Mouse (Mus musculus) brown adipose tissue, adult 24 weeks (tissue): ENCODE data around the gene 6430571L13Rik. TPM values are rescaled to one million over a fixed set of nuclear protein-coding genes. Genes with fewer than 3 reads are reported as not detected.

Source experiments
- H3K27ac ChIP-seq: fragments of 200-500 bp; replicated peaks from 2 replicates; pipeline ENCODE4 v1.5.1; 2012; ENCODE audit warnings: low read depth, mild to moderate bottlenecking, low read length
- H3K4me1 ChIP-seq: fragments of 200-500 bp; 2 replicates; pipeline ENCODE4 v1.6.1; 2012; ENCODE audit warnings: low read length, mixed read lengths; ENCODE audit not compliant: control insufficient read depth, insufficient read depth, insufficient read length
- H3K4me3 ChIP-seq: fragments of 200-500 bp; 2 replicates; pipeline ENCODE4 v1.5.1; 2012; ENCODE audit warnings: low read depth, mild to moderate bottlenecking, low read length, moderate library complexity; ENCODE audit not compliant: insufficient read depth
- polyA plus RNA-seq: library from polyadenylated mRNA; stranded (reverse); fragments of >200 nt; gene quantifications from 2 replicates; pipeline ENCODE4 v1.2.4, GENCODE M21; 2012; ENCODE audit not compliant: missing spikeins, insufficient read depth, insufficient read length

The 6430571L13Rik gene
- polyA plus RNA-seq, 1 experiment = 8.8 TPM

GRCm38 (mm10) chr9:107343146-107343943 is 2.9 kb downstream of the 6430571L13Rik start:
- peaks cover 4% of the 10 kb centered on the region; the same call in 1 of the 2 replicates for H3K4me1 ChIP-seq
- H3K27ac ChIP-seq = peak overlapping the region; percentile 55
- H3K4me3 ChIP-seq = no peak overlapping the region

GRCm38 (mm10) chr9:107344027-107344426 is 3.6 kb downstream of the 6430571L13Rik start:
- Histone ChIP-seq H3K27ac (peak overlapping the region; percentile 55), H3K4me3 (no peak overlapping the region), H3K4me1 (no peaks in the 10 kb centered on the region)

GRCm38 (mm10) chr9:107346081-107346480 is 5.7 kb downstream of the 6430571L13Rik start:
- no peaks in the 10 kb centered on the region for H3K4me1 ChIP-seq
- H3K4me3 ChIP-seq = no peak overlapping the region
- H3K27ac ChIP-seq = no peak overlapping the region

GRCm38 (mm10) chr9:107347586-107348183 is 7.3 kb downstream of the 6430571L13Rik start:
- no peak overlapping the region for H3K27ac ChIP-seq
- no peak overlapping the region for H3K4me3 ChIP-seq
- no peaks in the 10 kb centered on the region for H3K4me1 ChIP-seq

- Histone ChIP-seq H3K4me1 (no peaks in the 10 kb centered on the region), H3K4me3 (no peak overlapping the region), H3K27ac (no peak overlapping the region)
These were observed 8.9 kb downstream of the 6430571L13Rik start for GRCm38 (mm10) chr9:107349321-107349720.

DNA sequence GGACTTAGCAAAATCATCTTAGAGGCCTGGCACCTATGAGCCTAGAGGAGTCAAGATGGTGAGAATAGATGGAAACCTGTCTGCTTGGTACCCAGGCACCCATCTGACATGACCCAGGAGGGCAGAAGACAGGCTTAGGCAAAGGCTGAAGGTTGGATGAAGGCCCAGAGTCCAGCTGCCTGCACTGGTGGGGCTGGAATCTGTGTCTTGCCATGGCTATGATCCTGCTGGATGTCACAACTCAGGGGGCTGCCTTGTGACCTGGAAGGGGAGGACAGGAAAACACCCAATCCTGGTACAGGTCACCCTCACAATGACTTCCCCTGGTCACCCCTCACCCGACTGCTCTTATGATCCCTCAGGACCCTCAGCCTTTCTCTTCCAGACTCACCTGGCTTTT is 14.4 kb downstream of the 6430571L13Rik start:
- Histone ChIP-seq H3K4me3 (no peak overlapping the region), H3K27ac (no peak overlapping the region), H3K4me1 (no peaks in the 10 kb centered on the region)

DNA sequence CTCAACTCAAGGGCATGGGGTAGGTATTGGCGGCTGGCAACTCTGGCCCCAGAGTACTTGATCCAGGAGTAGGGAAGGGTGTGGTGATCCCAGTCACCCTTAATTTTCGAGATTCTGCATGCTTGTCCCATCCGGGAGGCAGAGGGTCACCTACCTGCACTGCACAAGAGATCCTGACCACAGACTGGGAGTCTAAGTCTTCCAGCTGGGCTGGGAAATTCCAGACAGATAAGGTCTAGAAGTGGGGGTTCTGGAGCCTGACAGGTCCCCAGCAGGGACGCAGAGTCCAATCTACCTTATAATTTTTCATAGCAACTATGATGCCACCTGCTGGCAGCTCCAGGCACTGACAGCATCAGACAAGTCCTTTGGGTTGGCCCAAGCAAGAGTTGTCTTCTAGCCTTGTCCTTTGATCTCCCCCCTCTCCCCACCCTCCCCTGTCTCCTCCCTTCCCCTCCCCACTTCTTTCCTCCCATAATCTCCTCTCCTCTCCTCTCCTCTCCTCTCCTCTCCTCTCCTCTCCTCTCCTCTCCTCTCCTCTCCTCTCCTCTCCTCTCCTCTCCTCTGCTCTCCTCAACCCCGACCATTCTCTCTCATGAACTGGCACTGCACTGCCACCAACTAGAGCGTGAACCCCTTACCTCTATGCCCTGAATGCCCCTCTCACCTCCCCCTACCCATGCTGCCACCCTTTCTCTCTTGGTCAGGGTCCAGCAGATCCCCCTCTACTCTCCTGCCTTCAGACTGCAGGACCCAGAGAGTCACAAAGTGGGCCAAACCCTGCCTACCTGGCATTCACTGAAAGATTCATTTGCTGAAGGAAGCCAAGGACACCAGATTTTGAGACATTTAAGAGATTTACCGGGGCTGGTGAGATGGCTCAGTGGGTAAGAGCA is 15.7 kb downstream of the 6430571L13Rik start:
- no peaks in the 10 kb centered on the region for H3K4me1 ChIP-seq
- no peak overlapping the region for H3K27ac ChIP-seq
- no peak overlapping the region for H3K4me3 ChIP-seq

DNA sequence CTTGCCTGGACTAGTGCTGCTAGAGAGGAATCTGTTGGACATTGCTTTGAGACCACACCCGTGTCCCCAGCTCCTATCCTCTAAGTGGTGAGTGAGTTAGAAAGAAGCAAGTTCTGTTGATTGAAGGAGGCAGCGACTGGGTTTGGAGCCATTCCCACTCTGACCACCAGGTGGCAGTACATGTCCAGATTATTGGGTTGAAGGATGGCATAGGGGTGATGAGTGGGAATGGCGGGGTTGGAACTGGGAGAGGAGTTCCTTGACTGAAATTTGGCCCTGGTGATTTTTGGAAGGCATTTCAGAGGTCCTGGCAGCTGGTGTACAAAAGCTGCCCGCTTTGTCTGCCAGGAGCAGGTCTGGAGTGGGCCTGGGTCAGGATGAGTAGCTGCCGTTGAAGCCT is 17.2 kb downstream of the 6430571L13Rik start:
- Histone ChIP-seq H3K4me1 (no peaks in the 10 kb centered on the region), H3K4me3 (no peak overlapping the region), H3K27ac (no peak overlapping the region)

- Histone ChIP-seq H3K27ac (no peak overlapping the region), H3K4me1 (no peaks in the 10 kb centered on the region), H3K4me3 (no peak overlapping the region)
These were observed 20.6 kb downstream of the 6430571L13Rik start for GRCm38 (mm10) chr9:107360989-107361388.

DNA sequence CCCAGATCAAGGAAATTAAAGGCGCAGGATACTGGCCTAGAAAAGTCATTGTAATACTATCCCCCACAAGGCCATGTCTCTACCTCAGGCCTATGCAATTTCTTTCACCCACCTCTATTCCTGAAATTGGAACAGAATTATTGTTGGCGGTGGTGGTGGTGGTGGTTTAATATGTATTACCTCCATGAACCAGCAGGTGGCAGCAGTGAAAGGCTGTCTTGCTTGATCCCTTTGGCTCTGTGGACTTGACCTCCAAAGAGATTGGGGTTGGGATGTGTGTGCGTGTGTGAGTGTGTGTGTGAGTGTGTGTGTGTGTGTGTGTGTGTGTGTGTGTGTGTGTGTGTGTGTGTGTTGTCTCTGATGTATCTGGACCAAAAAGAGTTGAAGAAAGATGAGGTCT is 26.2 kb downstream of the 6430571L13Rik start:
- no peaks in the 10 kb centered on the region for H3K4me1 ChIP-seq
- no peak overlapping the region for H3K27ac ChIP-seq
- no peak overlapping the region for H3K4me3 ChIP-seq

DNA sequence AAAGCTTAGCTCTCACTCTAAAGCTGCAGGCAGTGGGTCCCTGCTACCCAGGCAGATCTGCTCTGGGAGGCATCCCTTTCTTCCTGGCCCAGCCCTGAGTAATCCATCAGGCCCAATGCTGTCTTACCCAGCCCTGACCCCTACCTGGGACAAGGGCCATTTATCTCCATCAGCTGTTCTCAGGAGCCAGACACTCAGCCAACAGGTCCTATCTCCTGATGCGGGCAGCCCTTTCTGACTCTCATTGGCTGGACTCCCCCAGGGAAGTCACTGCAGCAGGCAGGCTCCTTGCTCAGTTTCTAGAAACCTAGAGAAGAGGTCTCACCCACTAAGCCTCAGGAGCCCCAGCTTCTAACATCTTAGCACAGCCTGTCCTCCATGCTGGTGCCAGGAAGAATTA is 27.9 kb downstream of the 6430571L13Rik start:
- Histone ChIP-seq H3K27ac (no peak overlapping the region), H3K4me3 (no peak overlapping the region), H3K4me1 (no peaks in the 10 kb centered on the region)

GRCm38 (mm10) chr9:107369270-107370105 is 29.1 kb downstream of the 6430571L13Rik start:
- Histone ChIP-seq H3K4me3 (no peak overlapping the region), H3K27ac (no peak overlapping the region), H3K4me1 (no peaks in the 10 kb centered on the region)

- H3K4me1 ChIP-seq = no peaks in the 10 kb centered on the region
- no peak overlapping the region for H3K27ac ChIP-seq
- no peak overlapping the region for H3K4me3 ChIP-seq
These were observed 29.7 kb downstream of the 6430571L13Rik start for GRCm38 (mm10) chr9:107370106-107370463.

DNA sequence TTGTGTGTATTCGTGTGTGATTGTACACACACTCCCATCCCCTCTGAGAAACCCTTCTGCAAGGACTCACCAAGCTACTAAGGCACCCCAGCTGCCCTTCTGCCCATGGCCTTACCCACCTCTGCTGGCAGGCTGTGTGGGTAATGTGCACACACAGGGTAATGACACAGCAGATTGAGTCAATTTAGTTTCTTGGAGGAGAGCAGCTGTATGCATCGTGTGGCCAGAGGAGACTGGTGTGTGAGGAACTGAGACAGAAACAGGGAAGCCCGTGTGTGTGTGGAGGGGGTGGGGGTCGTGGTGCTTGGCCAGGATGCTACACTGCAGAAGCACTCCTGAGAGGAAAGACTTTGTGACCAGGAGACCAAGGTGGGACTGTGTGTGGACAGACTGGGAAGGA is 32.0 kb downstream of the 6430571L13Rik start:
- Histone ChIP-seq H3K4me3 (no peak overlapping the region), H3K4me1 (no peaks in the 10 kb centered on the region), H3K27ac (no peak overlapping the region)
